Comparison of ENCODE assay signal across 24 mouse cellular contexts in genomic region chr14:118482320-118482719, GRCm38 (mm10).
A peak's percentile ranks its signal among the peaks of the same experiment; 100 is the strongest.
DNase-seq lines count a peak whose midpoint lies in the region; ATAC-seq and TF ChIP-seq lines count a peak whose summit lies in the region.
"Had no signal": no experiment of that assay in that cellular context is flagged by ENCODE, and none has a peak within 500 bp of the region (broad histone marks: within the 10 kb centered on the region; RNA-seq: fewer than 3 reads in every experiment).

No protein-coding gene starts in this region.

- no peak overlapping the region for H3K4me3 ChIP-seq in stomach, embryonic 15.5 days (replicated peaks)
- H3K4me3 ChIP-seq in stomach, postnatal 0 days (ENCODE audit: low read depth, low read length), result no peak overlapping the region
- H3K4me3 ChIP-seq: embryonic facial prominence, embryonic 10.5 days; embryonic facial prominence, embryonic 12.5 days; forebrain, embryonic 10.5 days; forebrain, embryonic 12.5 days; forebrain, embryonic 15.5 days had no signal

- no peaks in the 10 kb centered on the region for H3K9me3 ChIP-seq in stomach, embryonic 15.5 days
- H3K9me3 ChIP-seq in stomach, postnatal 0 days (ENCODE audit: control insufficient read depth, low read length), result no peaks in the 10 kb centered on the region
- H3K9me3 ChIP-seq: embryonic facial prominence, embryonic 10.5 days; embryonic facial prominence, embryonic 12.5 days; forebrain, embryonic 10.5 days; forebrain, embryonic 12.5 days; forebrain, embryonic 15.5 days had no signal

- peak; percentile 64 for DNase-seq in heart, adult 11 months
- DNase-seq in heart, postnatal 36 days, result no peak
- DNase-seq in gonadal fat pad, adult 2 months (ENCODE audit: low read depth), result peak; percentile 60
- DNase-seq in stomach, postnatal 0 days (ENCODE audit: low spot score), result no peak
- DNase-seq in frontal cortex, postnatal 25 days (ENCODE audit: low spot score in 2 of 2), result no peak
- no peak for DNase-seq in liver
- no peak for DNase-seq in kidney, adult 9 months
- DNase-seq: adrenal gland, adult 8-10 months; adrenal gland, postnatal 14 days; adrenal gland, postnatal 36 days; B cell, adult 2 months; cerebellum, adult 11-12 months; cerebellum, adult 2 months; cerebellum, adult 9-10 months; cerebellum, postnatal 10 days; cerebellum, postnatal 25 days; forebrain, postnatal 0 days had no signal

- 75% methylated on average over 5 of the region's 5 CpGs for WGBS in stomach, embryonic 15.5 days
- WGBS in stomach, postnatal 0 days, result 60% methylated on average over 5 of the region's 5 CpGs

- intact Hi-C loops in heart, postnatal 36 days (cut with DNase I), result no loop called here

- no peaks in the 10 kb centered on the region for H3K27me3 ChIP-seq in stomach, embryonic 15.5 days (replicated peaks)
- H3K27me3 ChIP-seq in stomach, postnatal 0 days (ENCODE audit: control insufficient read depth, insufficient read depth, low read length), result no peaks in the 10 kb centered on the region
- H3K27me3 ChIP-seq: embryonic facial prominence, embryonic 12.5 days; forebrain, embryonic 15.5 days had no signal

- peak overlapping the region; percentile 28; the same call in 1 of the 2 replicates for H3K27ac ChIP-seq in stomach, embryonic 15.5 days
- H3K27ac ChIP-seq in stomach, postnatal 0 days (replicated peaks), result 0 out of 2 replicates have a peak overlapping the region, but pooled peaks have one; percentile 9
- H3K27ac ChIP-seq: embryonic facial prominence, embryonic 10.5 days; embryonic facial prominence, embryonic 12.5 days; forebrain, embryonic 10.5 days; forebrain, embryonic 12.5 days; forebrain, embryonic 15.5 days had no signal

- ATAC-seq in stomach, embryonic 15.5 days (ENCODE audit: insufficient read depth, low FRiP score, low read depth), result peak; percentile 53; the same call in 1 of the 2 replicates
- ATAC-seq in stomach, postnatal 0 days (ENCODE audit: low FRiP score, low TSS enrichment), result no peak
- ATAC-seq: CD4-positive, CD25-positive, alpha-beta regulatory T cell, adult 4 months; forebrain, embryonic 15.5 days; forebrain, postnatal 0 days had no signal

- no peaks in the 10 kb centered on the region for H3K4me1 ChIP-seq in stomach, embryonic 15.5 days
- H3K4me1 ChIP-seq in stomach, postnatal 0 days (replicated peaks; ENCODE audit: control insufficient read depth, insufficient read depth), result no peaks in the 10 kb centered on the region
- H3K4me1 ChIP-seq: embryonic facial prominence, embryonic 10.5 days; embryonic facial prominence, embryonic 12.5 days; forebrain, embryonic 12.5 days; forebrain, embryonic 15.5 days had no signal

- TF ChIP-seq CTCF in stomach, postnatal 0 days (IDR thresholded peaks at IDR 0.05; ENCODE audit: low read depth), result no peak

- no peak overlapping the region for H3K4me2 ChIP-seq in stomach, embryonic 15.5 days
- no peak overlapping the region for H3K4me2 ChIP-seq in stomach, postnatal 0 days (replicated peaks; ENCODE audit: low read depth)
- H3K4me2 ChIP-seq: embryonic facial prominence, embryonic 12.5 days; forebrain, embryonic 12.5 days; forebrain, embryonic 15.5 days had no signal

- no peak overlapping the region for H3K9ac ChIP-seq in stomach, embryonic 15.5 days
- H3K9ac ChIP-seq in stomach, postnatal 0 days (ENCODE audit: low read length), result no peak overlapping the region
- H3K9ac ChIP-seq: embryonic facial prominence, embryonic 12.5 days; forebrain, embryonic 12.5 days; forebrain, embryonic 15.5 days; forebrain, postnatal 0 days had no signal

- no peaks in the 10 kb centered on the region for H3K36me3 ChIP-seq in stomach, embryonic 15.5 days
- H3K36me3 ChIP-seq in stomach, postnatal 0 days (ENCODE audit: control insufficient read depth, insufficient read depth, low read length), result no peaks in the 10 kb centered on the region
- H3K36me3 ChIP-seq: embryonic facial prominence, embryonic 10.5 days; embryonic facial prominence, embryonic 12.5 days; forebrain, embryonic 10.5 days; forebrain, embryonic 12.5 days; forebrain, embryonic 15.5 days had no signal

- no peak for TF ChIP-seq EP300 in stomach, postnatal 0 days (optimal IDR thresholded peaks at IDR 0.05)

Comparison
In these comparisons a context has a peak if more than half of its experiments do, and no peak if none do; other contexts are left out.
1. DNase-seq: peak in heart, adult 11 months (single experiment) and gonadal fat pad, adult 2 months (single experiment); none in heart, postnatal 36 days (0 of 2), stomach, postnatal 0 days (single experiment), frontal cortex, postnatal 25 days (0 of 2), liver (single experiment) and kidney, adult 9 months (single experiment).